Mouse (Mus musculus): ENCODE results near the gene Smim17. TPM values are rescaled to one million over a fixed set of nuclear protein-coding genes. Genes with fewer than 3 reads are reported as not detected.
"Not testable (repeated sequence)": the region's sequence is repeated elsewhere in the genome, so short reads cannot be mapped to it uniquely, and the experiment has no call there.

The Smim17 gene
- polyA plus RNA-seq, 1 experiment from 2014 or later, result not detected

- H3K27ac ChIP-seq (ENCODE audit: low read length), result no peak overlapping the region
- no peak overlapping the region for H3K9ac ChIP-seq (replicated peaks; ENCODE audit: low read depth, low read length)
- H3K27me3 ChIP-seq (ENCODE audit: control insufficient read depth, insufficient read depth, low read length), result no peaks in the 10 kb centered on the region
- H3K4me2 ChIP-seq (replicated peaks; ENCODE audit: low read depth, low read length), result no peak overlapping the region
- H3K4me1 ChIP-seq (ENCODE audit: control insufficient read depth, insufficient read depth, low read length), result peaks cover 6% of the 10 kb centered on the region; the same call in 1 of the 2 replicates
- no peaks in the 10 kb centered on the region for H3K36me3 ChIP-seq (ENCODE audit: control insufficient read depth, insufficient read depth, low read length)
- no peak overlapping the region for H3K4me3 ChIP-seq (ENCODE audit: low read depth, low read length)
- no peak for ATAC-seq (ENCODE audit: insufficient number of reproducible peaks, insufficient read depth, low FRiP score, low read depth)
- 71% methylated on average over 1 of the region's 1 CpGs for WGBS
- H3K9me3 ChIP-seq (ENCODE audit: control insufficient read depth, low read depth, low read length), result no peaks in the 10 kb centered on the region
These were observed 33.8 kb upstream of the Smim17 start for GRCm38 (mm10) chr7:6364761-6365160.

DNA sequence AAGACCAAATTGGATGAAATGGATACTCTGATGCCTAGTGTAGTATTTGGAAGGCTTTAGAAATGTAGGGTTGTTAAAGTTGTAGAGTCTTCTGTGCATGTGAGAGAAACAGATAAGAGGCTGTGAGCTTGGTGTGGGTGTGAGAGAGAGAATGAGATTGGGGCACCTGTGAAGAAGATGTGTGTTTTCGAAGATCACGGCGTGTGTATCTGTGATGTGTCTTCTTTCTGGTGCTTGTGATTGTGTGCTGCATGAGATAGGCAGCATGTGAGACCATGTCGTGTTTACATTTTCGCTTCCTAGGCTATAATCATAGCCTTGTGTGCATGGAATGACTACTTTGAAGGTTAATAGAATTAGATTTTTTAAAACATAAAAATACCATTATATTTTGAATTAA, 31.3 kb upstream of the Smim17 start:
- no peak for ATAC-seq (ENCODE audit: insufficient number of reproducible peaks, insufficient read depth, low FRiP score, low read depth)
- 92% methylated on average over 5 of the region's 5 CpGs for WGBS
- H3K4me1 ChIP-seq (ENCODE audit: control insufficient read depth, insufficient read depth, low read length), result peaks cover 6% of the 10 kb centered on the region; the same call in 1 of the 2 replicates
- no peak overlapping the region for H3K27ac ChIP-seq (ENCODE audit: low read length)
- H3K4me2 ChIP-seq (replicated peaks; ENCODE audit: low read depth, low read length), result no peak overlapping the region
- H3K36me3 ChIP-seq (ENCODE audit: control insufficient read depth, insufficient read depth, low read length), result no peaks in the 10 kb centered on the region
- H3K9ac ChIP-seq (replicated peaks; ENCODE audit: low read depth, low read length), result no peak overlapping the region
- H3K27me3 ChIP-seq (ENCODE audit: control insufficient read depth, insufficient read depth, low read length), result no peaks in the 10 kb centered on the region
- H3K9me3 ChIP-seq (ENCODE audit: control insufficient read depth, low read depth, low read length), result no peaks in the 10 kb centered on the region
- no peak overlapping the region for H3K4me3 ChIP-seq (ENCODE audit: low read depth, low read length)

GRCm38 (mm10) chr7:6368146-6368545, 30.4 kb upstream of the Smim17 start:
- not testable (repeated sequence) for ATAC-seq (ENCODE audit: insufficient number of reproducible peaks, insufficient read depth, low FRiP score, low read depth); H3K36me3 ChIP-seq (ENCODE audit: control insufficient read depth, insufficient read depth, low read length); H3K27ac ChIP-seq (ENCODE audit: low read length); H3K27me3 ChIP-seq (ENCODE audit: control insufficient read depth, insufficient read depth, low read length); H3K9ac ChIP-seq (replicated peaks; ENCODE audit: low read depth, low read length); H3K4me3 ChIP-seq (ENCODE audit: low read depth, low read length); H3K4me1 ChIP-seq (ENCODE audit: control insufficient read depth, insufficient read depth, low read length); H3K9me3 ChIP-seq (ENCODE audit: control insufficient read depth, low read depth, low read length); H3K4me2 ChIP-seq (replicated peaks; ENCODE audit: low read depth, low read length)
- 78% methylated on average over 5 of the region's 5 CpGs for WGBS

GRCm38 (mm10) chr7:6369460-6369859, 29.1 kb upstream of the Smim17 start:
- 0 out of 2 replicates have a peak, but pooled peaks have one; percentile 14 for ATAC-seq (ENCODE audit: insufficient number of reproducible peaks, insufficient read depth, low FRiP score, low read depth)
- no peaks in the 10 kb centered on the region for H3K9me3 ChIP-seq (ENCODE audit: control insufficient read depth, low read depth, low read length)
- H3K36me3 ChIP-seq (ENCODE audit: control insufficient read depth, insufficient read depth, low read length), result no peaks in the 10 kb centered on the region
- H3K4me3 ChIP-seq (ENCODE audit: low read depth, low read length), result no peak overlapping the region
- H3K4me1 ChIP-seq (ENCODE audit: control insufficient read depth, insufficient read depth, low read length), result no peaks in the 10 kb centered on the region
- 90% methylated on average over 3 of the region's 3 CpGs for WGBS
- H3K9ac ChIP-seq (replicated peaks; ENCODE audit: low read depth, low read length), result no peak overlapping the region
- H3K4me2 ChIP-seq (replicated peaks; ENCODE audit: low read depth, low read length), result no peak overlapping the region
- H3K27ac ChIP-seq (ENCODE audit: low read length), result no peak overlapping the region
- no peaks in the 10 kb centered on the region for H3K27me3 ChIP-seq (ENCODE audit: control insufficient read depth, insufficient read depth, low read length)

DNA sequence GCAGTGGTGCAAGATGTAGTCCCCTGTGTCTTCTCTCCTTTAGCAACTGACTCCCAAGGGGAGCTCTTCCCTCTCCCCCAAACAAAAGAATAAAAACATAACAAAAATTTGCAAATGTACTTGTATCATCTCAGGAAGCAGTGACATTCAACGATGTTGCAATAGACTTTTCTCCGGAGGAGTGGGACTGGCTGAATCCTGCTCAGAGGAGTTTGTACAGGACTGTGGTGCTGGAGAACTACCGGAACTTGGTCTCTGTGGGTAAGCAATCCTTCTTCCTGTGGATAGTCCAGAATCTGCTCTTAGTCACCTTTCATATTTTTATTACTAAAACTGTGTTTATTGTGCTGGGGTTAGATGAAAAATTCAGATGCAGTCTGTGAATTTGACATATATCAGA, 25.5 kb upstream of the Smim17 start:
- no peaks in the 10 kb centered on the region for H3K9me3 ChIP-seq (ENCODE audit: control insufficient read depth, low read depth, low read length)
- ATAC-seq (ENCODE audit: insufficient number of reproducible peaks, insufficient read depth, low FRiP score, low read depth), result no peak
- H3K4me1 ChIP-seq (ENCODE audit: control insufficient read depth, insufficient read depth, low read length), result no peaks in the 10 kb centered on the region
- no peak overlapping the region for H3K4me3 ChIP-seq (ENCODE audit: low read depth, low read length)
- no peak overlapping the region for H3K27ac ChIP-seq (ENCODE audit: low read length)
- H3K36me3 ChIP-seq (ENCODE audit: control insufficient read depth, insufficient read depth, low read length), result no peaks in the 10 kb centered on the region
- H3K4me2 ChIP-seq (replicated peaks; ENCODE audit: low read depth, low read length), result no peak overlapping the region
- H3K27me3 ChIP-seq (ENCODE audit: control insufficient read depth, insufficient read depth, low read length), result no peaks in the 10 kb centered on the region
- 80% methylated on average over 3 of the region's 3 CpGs for WGBS
- no peak overlapping the region for H3K9ac ChIP-seq (replicated peaks; ENCODE audit: low read depth, low read length)

GRCm38 (mm10) chr7:6378441-6378840, 20.1 kb upstream of the Smim17 start:
- Histone ChIP-seq H3K36me3 (ENCODE audit: control insufficient read depth, insufficient read depth, low read length) (no peaks in the 10 kb centered on the region), H3K4me3 (ENCODE audit: low read depth, low read length) (no peak overlapping the region), H3K27ac (ENCODE audit: low read length) (no peak overlapping the region), H3K27me3 (ENCODE audit: control insufficient read depth, insufficient read depth, low read length) (no peaks in the 10 kb centered on the region), H3K9me3 (ENCODE audit: control insufficient read depth, low read depth, low read length) (no peaks in the 10 kb centered on the region), H3K4me2 (replicated peaks; ENCODE audit: low read depth, low read length) (no peak overlapping the region), H3K4me1 (ENCODE audit: control insufficient read depth, insufficient read depth, low read length) (peaks cover 3% of the 10 kb centered on the region; the same call in 1 of the 2 replicates), H3K9ac (replicated peaks; ENCODE audit: low read depth, low read length) (no peak overlapping the region)
- ATAC-seq (ENCODE audit: insufficient number of reproducible peaks, insufficient read depth, low FRiP score, low read depth), result no peak
- WGBS, result 84% methylated on average over 8 of the region's 8 CpGs

DNA sequence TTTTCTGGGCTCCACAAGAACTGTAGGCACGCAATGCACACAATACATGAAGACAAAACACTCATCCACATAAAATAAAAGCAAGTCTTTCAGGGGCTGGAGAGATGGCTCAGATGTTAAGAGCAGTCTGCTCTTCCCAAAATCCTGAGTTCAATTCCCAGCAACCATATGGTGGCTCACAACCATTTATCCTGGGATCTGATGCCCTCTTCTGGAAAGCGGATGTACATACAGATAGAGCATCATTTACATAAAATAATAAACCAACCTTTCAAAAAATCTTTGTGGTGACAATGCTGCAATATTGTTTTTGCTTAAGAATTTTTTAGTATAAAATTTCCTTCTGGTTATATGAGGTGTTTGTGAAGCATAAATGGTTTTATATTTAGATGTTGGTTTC, 17.1 kb upstream of the Smim17 start:
- Histone ChIP-seq H3K9me3 (ENCODE audit: control insufficient read depth, low read depth, low read length) (no peaks in the 10 kb centered on the region), H3K27ac (ENCODE audit: low read length) (no peak overlapping the region), H3K4me1 (ENCODE audit: control insufficient read depth, insufficient read depth, low read length) (peaks cover 6% of the 10 kb centered on the region; the same call in 1 of the 2 replicates), H3K36me3 (ENCODE audit: control insufficient read depth, insufficient read depth, low read length) (no peaks in the 10 kb centered on the region), H3K4me2 (replicated peaks; ENCODE audit: low read depth, low read length) (no peak overlapping the region), H3K4me3 (ENCODE audit: low read depth, low read length) (no peak overlapping the region), H3K27me3 (ENCODE audit: control insufficient read depth, insufficient read depth, low read length) (no peaks in the 10 kb centered on the region), H3K9ac (replicated peaks; ENCODE audit: low read depth, low read length) (no peak overlapping the region)
- 81% methylated on average over 2 of the region's 2 CpGs for WGBS
- no peak for ATAC-seq (ENCODE audit: insufficient number of reproducible peaks, insufficient read depth, low FRiP score, low read depth)

DNA sequence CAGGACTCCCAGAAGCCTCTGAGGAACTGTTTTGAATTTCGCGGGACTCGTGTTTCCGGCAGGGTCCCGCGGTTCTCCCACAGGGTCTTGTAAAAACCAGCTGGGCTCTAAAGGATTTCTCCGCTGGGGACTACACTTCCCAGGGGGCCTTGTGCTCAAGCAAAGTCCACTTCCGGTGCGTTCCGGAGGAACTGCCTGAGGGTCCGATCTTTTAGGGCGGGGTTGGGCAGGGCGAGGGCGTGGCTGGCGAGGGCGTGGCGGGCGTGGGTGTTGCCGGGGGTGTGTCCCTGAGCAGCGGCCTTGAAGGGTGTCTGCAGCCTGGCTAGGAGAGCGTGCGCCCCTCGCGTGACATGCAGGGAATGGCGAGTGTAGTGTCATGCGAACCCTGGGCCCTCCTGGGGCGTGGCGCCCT, 15.5 kb upstream of the Smim17 start, which contains the start of gene Zfp28:
TSS of gene Zfp28 (plus strand) at position 252 of the 412 bp plus-strand sequence.
- ATAC-seq (ENCODE audit: insufficient number of reproducible peaks, insufficient read depth, low FRiP score, low read depth), result peak; percentile 97
- no peak within 1 kb of the TSS; the same call in 1 of the 2 replicates for H3K27ac ChIP-seq (ENCODE audit: low read length)
- H3K9ac ChIP-seq (replicated peaks; ENCODE audit: low read depth, low read length), result peak within 1 kb of the TSS; percentile 63
- H3K9me3 ChIP-seq (ENCODE audit: control insufficient read depth, low read depth, low read length), result no peaks in the 10 kb centered on the region
- H3K4me2 ChIP-seq (replicated peaks; ENCODE audit: low read depth, low read length), result peak within 1 kb of the TSS; percentile 70
- H3K36me3 ChIP-seq (ENCODE audit: control insufficient read depth, insufficient read depth, low read length), result no peaks in the 10 kb centered on the region
- no peaks in the 10 kb centered on the region for H3K27me3 ChIP-seq (ENCODE audit: control insufficient read depth, insufficient read depth, low read length)
- WGBS, result under 1% methylated on average over 28 of the region's 28 CpGs
- H3K4me1 ChIP-seq (ENCODE audit: control insufficient read depth, insufficient read depth, low read length), result peaks cover 6% of the 10 kb centered on the region; the same call in 1 of the 2 replicates
- peak within 1 kb of the TSS; percentile 64 for H3K4me3 ChIP-seq (ENCODE audit: low read depth, low read length)

GRCm38 (mm10) chr7:6384011-6384410, 14.5 kb upstream of the Smim17 start:
- H3K4me1 ChIP-seq (ENCODE audit: control insufficient read depth, insufficient read depth, low read length), result peaks cover 6% of the 10 kb centered on the region; the same call in 1 of the 2 replicates
- 68% methylated on average over 8 of the region's 8 CpGs for WGBS
- no peak overlapping the region for H3K9ac ChIP-seq (replicated peaks; ENCODE audit: low read depth, low read length)
- no peak for ATAC-seq (ENCODE audit: insufficient number of reproducible peaks, insufficient read depth, low FRiP score, low read depth)
- no peaks in the 10 kb centered on the region for H3K36me3 ChIP-seq (ENCODE audit: control insufficient read depth, insufficient read depth, low read length)
- peak overlapping the region; percentile 64 for H3K4me3 ChIP-seq (ENCODE audit: low read depth, low read length)
- H3K27ac ChIP-seq (ENCODE audit: low read length), result no peak overlapping the region
- H3K4me2 ChIP-seq (replicated peaks; ENCODE audit: low read depth, low read length), result peak overlapping the region; percentile 70
- H3K27me3 ChIP-seq (ENCODE audit: control insufficient read depth, insufficient read depth, low read length), result no peaks in the 10 kb centered on the region
- H3K9me3 ChIP-seq (ENCODE audit: control insufficient read depth, low read depth, low read length), result no peaks in the 10 kb centered on the region
